Mouse (Mus musculus): Measurements from ENCODE around the gene Peak1.
A peak's percentile ranks its signal among the peaks of the same experiment; 100 is the strongest.
"Not testable (repeated sequence)": the region's sequence is repeated elsewhere in the genome, so short reads cannot be mapped to it uniquely, and the experiment has no call there.

The Peak1 gene

DNA sequence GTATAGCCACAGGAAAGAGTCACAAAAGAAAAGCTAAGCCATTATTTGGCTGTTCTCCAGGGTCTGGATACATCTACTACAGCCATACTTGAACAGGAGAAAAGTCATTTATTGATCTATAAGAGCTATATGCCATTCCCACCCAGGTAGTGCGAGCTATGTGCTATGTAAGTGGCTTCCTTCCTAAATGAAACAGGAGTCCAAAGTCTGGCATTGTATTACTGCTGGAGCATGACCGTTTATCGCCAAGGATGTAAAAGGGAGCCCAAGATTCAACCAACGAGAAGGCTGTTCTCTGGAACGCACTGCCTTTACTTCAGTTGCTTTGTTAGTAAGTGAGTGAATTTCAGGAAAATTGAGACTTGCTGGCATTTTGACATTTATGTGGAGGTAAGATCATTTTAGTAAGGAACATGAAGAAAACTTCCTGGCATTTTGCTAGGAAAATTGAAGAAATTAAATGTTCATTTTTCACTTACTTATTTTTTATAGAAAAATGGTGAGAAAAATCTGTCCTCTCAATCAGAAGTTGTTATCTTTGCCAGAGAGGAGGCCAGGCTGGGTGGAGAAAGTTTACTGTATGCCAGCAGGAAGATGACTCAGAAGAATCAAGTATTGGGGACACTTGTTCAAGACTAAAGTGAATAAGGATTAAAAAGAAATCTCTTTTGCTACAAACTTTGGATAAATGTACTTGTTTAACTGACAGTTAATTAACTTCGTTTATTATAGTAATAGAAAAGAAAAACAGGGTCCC lies 162.0 kb downstream of the Peak1 start:
- no peak for DNase-seq (ENCODE audit: inconsistent ontology term)

DNA sequence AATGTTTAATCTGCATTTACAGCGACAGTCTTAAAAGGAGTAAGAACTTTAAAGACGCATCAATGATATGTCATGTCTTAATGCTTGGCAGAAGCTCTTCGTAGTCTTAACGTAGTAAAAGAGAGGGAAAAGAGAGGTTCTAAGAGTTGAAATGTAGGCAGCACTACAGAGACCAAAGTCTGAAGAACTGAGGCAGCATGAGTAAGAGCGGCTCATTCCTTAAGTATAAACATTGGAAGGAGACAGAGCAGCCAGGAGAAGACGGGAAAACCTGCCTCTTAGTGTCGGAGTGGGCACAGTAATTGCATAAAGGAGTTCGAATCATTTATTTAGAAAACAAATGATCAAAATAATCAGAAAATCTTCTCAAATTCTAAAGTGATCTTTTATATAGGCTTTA lies 173.5 kb downstream of the Peak1 start:
- no peak for DNase-seq (ENCODE audit: inconsistent ontology term)

DNA sequence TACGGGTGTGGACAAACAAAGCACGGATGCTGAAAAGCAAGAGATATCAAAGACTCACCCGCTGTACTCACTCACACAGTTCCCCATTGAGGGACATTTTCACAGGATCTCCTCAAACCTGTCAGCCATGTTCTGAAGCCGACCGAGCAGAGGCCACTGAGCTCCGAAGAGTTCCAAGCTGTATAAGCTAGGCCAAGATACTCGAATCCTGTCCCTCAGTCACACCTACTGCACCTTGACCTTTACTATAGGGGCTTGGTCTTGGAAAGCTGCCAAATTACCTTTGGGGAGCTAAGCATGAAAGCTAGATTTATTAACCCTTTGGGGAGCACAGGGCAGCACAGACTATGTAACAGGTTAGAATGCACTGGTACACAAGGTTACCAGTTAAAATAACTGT lies 174.0 kb downstream of the Peak1 start:
- DNase-seq (ENCODE audit: inconsistent ontology term), result no peak

DNA sequence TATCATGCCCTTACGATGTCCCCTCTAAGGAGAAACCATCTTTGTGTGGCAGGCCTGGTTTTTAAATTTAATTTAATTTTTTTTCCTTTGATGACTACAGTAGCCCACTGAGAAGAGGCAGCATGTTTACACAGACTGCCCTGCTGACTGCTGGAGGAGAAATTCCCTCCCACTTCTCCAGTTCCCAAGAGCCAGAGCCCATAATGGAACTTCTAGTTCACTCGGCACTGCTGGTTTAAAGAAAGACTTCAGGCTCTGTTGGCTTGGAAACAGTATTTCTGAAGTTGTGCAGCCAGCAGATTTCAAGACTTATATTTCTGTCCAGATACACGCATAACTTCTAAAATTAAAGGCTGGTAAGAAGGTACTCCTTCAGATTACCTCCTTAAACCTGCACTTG lies 175.2 kb downstream of the Peak1 start:
- DNase-seq (ENCODE audit: inconsistent ontology term), result no peak

DNA sequence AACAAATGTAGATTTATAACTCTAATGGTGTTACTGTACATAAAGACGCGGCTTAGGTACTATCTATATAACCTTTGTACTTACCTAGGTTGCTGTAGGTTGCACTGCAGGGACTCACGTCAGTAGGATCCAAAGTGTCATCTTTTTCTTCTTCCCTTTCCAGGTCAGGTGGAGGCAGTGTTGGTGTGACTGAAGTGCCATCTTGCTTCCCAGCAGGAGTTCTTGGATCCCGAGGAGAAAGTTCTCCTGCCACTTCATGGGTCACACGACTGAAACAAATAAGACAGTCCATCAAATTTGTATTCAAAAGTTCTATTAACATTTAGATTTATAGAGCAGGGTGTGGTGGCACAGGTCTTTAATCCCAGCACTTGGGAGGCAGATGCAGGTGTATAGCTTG lies 176.8 kb downstream of the Peak1 start:
- DNase-seq (ENCODE audit: inconsistent ontology term), result no peak

DNA sequence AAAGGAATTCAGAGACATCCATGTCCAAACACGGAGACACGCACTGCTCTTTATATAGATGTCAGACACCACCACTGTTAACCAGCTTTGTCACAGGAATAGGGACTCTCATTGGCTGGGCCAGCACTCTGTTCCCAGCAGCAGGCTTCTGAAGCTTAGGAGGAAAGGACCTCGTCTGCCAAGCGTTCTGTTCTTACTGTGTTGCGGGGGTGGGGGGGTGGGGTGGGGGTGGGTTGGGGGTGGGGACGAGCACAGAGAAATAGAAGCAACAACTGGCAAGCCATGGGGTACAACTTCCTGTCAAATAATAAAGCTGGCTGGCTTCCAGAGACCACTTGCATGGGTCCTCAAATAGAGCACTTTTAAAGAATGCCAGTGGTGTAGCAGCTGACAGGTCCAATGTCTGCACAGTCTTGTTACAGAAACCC lies 182.0 kb downstream of the Peak1 start:
- DNase-seq (ENCODE audit: inconsistent ontology term), result no peak

DNA sequence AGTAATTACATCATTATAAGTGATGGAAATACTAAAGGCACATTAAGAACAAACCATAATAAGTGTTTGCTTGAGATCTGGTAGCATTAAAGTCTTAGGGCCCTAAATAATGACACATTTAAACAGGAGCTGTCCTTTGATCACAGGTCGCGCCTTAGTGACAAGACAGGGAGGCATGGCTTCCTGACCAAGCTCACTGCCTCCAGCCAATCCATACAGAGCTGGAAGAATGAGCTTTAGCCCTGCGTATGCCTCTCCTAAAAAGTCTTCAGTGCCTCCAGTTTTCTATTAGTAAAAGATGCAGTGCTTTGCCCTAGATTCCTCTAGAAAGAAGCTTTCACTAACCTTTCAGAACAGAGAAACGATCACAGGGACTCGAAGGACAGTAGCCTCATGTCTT lies 182.6 kb downstream of the Peak1 start:
- DNase-seq (ENCODE audit: inconsistent ontology term), result no peak

DNA sequence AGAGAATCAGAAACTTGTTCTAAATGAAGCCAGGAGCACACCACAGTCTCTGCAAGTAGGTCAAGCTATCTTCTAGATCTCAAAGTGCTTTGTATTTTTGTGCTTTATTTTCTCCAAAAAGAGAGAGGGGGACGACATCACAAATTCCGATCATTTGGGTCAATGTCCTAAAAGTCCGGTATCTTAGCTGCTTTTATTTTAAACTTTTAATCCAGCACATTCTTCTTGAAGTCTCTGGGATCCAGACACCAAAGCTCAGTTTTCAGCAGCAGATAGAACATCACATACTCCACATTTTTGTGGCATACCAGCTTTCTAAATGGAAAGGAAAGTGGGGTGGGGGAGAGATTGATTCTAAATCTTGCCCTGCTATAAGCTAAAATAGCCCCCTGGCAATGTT lies 183.3 kb downstream of the Peak1 start:
- peak; percentile 77 for DNase-seq (ENCODE audit: inconsistent ontology term)

DNA sequence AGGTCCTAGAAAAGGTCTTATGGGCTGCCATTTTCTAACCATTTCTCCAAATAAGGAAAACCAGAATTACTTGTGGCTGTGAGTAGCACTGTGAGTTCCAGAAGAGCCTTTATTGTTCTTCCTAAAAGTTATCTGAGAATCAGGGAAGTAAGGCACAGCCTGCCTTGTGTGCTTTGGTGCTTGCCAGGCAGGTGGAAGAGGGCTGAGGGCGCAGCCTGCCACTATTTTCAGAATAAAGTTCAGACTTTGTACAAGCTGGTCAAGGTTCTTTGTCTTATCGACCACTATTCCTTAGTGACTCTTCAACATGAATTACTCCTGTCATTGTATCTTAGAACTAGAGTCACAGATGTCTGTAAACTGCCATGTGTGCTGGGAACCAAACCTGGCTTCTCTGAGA lies 184.6 kb downstream of the Peak1 start:
- DNase-seq (ENCODE audit: inconsistent ontology term), result no peak

DNA sequence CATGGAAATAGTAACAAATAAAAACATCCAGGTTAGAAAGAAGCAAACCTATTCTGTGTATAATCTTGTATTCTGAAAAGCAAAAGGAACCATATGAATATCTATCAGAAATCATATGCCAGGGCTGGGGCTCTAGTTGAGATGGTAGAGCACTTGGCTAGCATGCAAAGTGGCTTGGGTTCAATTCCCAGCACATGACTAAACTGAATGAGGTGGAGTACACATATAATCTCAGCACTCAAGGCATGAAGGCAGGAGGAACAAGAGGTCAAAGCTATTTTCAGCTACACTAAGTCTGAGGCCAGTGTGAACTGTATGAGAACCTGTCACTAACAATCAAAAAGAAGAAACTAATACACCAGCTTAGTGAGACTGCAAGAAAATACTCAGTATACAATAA lies 187.0 kb downstream of the Peak1 start:
- no peak for DNase-seq (ENCODE audit: inconsistent ontology term)

DNA sequence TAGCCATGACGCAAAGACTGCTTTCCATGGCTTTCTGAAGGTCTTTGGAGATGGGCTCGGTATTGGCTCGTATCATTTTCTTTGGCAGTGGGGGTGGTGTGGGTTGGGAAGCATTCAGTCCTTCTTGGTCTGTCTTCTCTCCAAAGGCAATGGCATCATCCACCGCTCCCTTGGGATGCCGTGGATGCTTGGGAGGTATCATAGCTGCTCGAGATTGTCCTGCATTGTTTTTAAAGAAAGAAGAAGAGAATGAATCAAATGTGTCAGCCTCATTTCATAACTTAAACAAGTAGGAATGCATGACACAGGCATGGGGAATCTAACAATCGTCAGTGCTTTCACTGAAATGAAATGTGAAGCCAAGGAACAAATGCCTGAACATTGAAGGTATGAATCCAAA lies 190.2 kb downstream of the Peak1 start:
- DNase-seq (ENCODE audit: inconsistent ontology term), result peak; percentile 94

DNA sequence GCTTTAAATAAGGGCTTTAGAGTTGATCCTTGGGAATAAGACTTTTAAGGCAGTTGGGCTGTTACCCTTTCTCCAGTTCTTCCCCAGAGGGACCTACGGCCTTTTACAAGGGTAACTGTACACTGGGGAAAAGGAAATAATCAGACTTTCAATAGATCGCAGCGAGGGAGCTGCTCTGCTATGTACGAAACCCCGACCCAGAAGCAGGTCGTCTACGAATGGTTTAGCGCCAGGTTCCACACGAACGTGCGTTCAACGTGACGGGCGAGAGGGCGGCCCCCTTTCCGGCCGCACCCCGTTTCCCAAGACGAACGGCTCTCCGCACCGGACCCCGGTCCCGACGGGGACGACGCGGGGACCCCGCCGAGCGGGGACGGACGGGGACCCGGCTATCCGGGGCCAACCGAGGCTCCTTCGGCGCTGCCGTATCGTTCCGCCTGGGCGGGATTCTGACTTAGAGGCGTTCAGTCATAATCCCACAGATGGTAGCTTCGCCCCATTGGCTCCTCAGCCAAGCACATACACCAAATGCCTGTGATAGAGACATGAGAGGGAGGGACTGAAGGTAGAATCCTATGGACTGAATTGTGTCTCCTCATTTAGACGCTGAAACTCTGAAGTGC lies 194.3 kb downstream of the Peak1 start:
- not testable (repeated sequence) for DNase-seq (ENCODE audit: inconsistent ontology term)

DNA sequence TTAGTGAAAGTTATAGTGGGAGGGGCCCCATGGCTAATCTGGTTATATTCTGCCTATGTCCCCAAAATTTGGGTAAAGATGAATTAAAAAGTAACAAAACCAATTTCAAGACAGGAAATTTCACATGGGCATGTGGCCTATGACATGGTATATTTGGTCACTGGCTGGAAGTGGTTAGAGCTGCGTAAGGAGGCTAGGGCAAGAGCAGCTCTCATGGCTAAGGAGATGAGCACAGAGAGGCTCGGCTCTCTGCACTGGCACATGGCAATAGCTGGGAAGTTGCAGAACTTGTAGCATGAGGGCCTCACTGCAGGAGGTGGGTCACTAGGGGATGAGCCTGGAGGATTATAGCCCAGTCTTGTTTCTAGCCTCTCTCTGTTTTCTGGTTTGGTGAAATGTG lies 199.0 kb downstream of the Peak1 start:
- DNase-seq (ENCODE audit: inconsistent ontology term), result no peak

DNA sequence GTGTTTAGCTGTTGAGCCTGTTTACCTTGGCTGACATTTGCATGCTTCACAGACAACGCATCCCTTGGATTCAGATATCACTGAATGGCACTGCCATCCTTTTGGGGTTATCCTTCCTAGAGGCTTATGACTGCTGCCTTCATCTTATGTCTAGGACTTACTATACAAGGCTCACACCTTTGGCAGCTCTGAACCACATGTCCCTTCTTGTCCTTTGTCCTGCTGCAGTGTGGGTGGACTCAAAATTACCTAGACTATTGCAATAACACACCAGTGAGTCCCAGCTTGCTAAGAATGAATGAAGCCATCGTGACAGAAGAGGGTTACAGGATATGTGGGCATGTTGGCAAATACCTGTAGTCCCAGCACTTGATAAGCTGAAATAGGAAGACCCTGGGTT lies 199.8 kb downstream of the Peak1 start:
- no peak for DNase-seq (ENCODE audit: inconsistent ontology term)

DNA sequence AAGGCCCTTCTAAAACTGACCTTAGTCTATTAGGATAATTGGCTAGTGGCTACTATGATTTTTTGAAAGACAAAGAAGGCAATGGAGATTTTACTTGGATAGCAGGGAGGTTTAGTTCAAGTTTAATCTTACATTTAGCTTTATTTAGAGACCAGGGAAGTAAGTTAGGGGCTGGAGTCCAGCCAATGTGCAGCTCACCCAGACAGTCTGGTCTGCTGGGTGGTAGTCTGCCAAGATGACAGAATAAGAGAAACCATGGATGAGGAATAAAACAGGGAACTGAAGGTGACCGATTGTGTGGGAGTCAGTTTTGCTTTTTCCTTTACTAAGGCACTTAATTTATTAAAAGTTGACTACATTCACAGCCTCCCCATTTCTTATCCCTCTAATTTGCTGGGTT lies 200.5 kb downstream of the Peak1 start:
- peak; percentile 34 for DNase-seq (ENCODE audit: inconsistent ontology term)

DNA sequence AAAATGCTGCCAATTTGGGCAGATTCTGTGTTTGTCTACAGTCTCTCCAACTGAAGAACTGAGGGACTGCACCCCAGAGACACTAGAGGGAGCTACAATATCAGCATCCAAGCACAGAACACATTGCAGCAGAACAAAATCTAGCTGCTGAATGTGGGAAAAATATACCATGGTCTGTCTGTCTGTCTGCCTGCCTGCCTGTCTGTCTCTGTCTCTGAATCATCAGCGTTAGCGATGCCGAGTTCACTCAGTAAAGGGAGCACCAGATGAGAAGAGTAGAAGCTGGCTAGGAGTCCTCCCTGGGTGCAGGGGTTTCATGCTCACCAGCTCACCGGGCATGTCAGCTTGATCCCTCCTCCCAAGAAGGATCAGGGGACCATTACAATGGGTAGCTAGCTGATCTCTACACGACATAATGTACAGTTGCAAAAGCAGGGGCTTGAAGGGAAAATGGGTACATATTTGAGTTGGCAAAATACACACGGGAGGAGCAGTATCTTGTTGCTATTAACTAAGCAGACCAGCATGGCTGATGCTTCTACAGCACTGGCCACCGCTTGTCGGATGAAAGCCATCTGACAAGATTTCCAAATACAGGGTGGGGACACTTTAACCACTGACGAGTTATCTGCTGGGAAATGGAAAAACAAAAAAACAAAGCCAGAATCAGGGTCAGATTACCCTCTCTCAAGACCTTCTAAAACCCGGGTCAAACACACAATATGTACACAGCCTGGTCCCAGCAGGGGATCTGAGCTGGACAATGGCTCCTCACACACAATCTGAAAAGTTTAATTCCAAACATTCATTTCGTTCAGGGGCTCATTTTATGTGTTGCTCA lies 204.2 kb downstream of the Peak1 start:
- peak; percentile 92 for DNase-seq (ENCODE audit: inconsistent ontology term)

DNA sequence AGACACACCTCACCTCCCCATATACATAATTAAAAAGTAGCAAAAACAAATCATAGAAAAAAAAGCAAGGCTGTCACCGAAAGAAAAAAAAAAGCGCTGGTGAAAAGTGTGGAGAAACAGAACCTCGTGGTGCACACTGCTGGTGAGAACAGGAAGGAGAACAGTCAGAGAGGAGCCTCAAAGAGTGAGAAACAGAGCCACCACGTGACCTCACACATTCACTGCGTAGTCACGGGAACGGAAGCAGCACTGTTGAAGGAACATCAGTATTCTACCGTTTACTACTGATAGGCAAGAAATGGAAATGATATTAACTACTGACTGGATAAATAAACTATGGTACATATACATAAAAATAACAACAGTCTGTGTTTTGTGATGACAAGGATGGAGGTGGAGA lies 209.1 kb downstream of the Peak1 start:
- DNase-seq (ENCODE audit: inconsistent ontology term), result no peak

DNA sequence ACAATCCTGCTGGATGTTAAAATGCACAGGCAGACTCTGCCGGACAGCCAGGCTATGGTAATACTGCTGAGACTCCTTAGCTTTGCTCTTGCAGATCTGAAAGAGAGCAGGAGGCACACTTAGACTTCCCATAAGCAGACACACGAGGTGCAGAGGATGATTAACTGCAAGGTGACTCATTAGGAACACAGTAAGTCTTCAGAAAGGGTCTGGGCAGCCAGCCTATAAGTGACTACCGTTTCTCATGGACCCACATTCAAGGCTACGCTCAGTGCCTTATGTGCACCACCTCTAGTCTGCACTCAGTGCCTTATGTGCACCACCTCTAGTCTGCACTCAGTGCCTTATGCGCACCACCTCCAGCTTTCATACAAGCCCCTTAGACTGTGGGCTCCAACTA lies 210.4 kb downstream of the Peak1 start:
- DNase-seq (ENCODE audit: inconsistent ontology term), result no peak

DNA sequence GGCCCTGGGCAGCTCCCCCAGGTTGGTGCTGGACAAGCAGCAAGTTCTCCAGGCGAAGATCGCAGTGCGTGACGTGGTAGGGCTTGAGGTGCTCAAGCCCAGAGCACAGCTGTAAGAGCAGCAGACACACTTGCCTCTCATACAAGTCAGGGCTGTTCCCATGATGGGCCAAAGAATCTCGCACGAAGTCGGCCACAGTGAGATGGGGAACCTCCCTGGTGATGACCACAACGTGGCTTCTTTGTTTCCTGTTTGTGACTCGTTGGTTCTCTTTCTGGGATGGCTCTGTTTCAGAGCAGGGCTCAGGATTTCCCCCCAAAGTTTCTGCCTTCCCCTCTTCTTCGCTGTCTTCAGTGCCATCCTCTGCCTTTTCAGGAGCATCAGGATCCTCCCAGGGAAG lies 210.8 kb downstream of the Peak1 start:
- no peak for DNase-seq (ENCODE audit: inconsistent ontology term)

DNA sequence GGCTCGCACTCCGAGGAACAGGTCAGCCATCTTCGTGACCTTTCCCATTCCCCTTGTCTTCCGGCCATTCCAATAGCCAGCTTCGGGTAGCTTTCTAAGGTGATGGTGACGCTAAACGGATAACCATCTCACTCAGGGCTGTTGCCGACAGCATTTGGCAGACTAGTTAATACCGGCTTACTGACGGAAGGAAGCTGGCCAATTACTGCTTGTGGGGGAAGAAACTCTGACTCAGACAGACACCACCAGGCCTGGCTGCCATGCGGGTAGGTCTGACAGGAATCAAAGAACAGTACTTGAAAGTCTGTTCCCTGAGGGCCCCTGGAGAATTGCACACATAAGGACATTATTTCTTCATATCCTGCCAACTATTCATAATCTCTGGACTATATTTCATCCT lies 212.5 kb downstream of the Peak1 start:
- DNase-seq (ENCODE audit: inconsistent ontology term), result no peak

DNA sequence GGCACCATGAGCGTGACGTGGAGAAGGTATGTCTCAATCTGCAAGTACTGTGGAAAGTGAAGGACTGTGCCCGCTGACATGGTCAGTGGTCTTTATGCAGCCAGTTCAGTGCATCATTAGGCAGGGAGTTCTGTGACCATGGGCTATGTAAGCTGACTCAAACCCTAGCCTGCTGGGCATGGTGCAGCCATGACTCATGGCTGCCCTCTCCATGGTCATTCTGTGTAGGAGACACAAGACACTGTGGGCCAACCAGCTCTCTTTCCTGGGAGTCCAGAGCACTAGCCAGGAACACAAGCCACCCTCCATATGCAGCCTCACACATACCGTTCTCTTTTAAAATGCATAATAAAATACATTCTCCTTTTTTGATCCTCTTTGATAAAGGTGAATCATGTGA lies 213.6 kb downstream of the Peak1 start:
- no peak for DNase-seq (ENCODE audit: inconsistent ontology term)

DNA sequence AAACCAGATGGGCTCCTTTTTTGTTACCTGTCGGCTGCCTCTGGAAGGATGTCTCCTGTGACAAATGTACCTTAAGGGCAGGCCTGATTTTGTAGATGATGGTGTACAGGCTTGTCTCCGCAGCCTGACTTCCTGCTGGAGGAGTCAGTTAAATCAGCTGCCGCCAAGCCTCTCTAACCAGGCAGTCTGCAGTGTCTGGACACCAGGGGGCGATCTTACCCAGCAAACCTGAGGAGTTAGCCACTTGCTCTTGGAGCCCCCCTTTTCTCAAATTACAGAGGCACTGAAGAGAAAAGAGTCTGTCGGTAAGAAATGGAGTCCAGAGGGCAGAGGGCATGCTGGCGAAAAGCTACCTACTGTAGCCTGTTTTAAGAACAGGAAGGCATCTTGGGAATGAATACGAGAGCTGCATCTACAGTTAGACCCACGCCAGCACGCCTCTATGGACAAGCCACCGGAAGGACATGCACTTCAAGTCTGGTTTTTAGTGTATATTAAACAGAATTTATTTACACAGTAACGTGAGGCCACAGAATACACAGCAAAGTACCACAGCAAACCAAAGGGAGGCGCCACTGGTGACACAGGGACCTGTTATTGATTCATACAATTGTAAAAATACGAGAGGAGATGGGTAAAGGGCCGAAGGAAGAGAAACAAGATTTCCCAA lies 217.1 kb downstream of the Peak1 start:
- DNase-seq (ENCODE audit: inconsistent ontology term), result peak; percentile 61

All from Muller cell, postnatal 12 days (primary cell).